Mouse (Mus musculus) urinary bladder, postnatal 4 days (tissue): ENCODE results near the gene Ccser1.

Experiments used
- DNase-seq, 2 experiments: peaks; one replicate each; pipeline ENCODE4 v3.0.0; 2021 to 2022; ENCODE audit warnings: low spot score in 2 of 2

Ccser1 gene

GRCm38 (mm10) chr6:61179949-61180755, at the start of gene Ccser1:
Ccser1 (plus strand) TSS chr6:61180324.
- peak; percentile 40 to 60 for DNase-seq

GRCm38 (mm10) chr6:61136436-61136835, 43.7 kb upstream of the Ccser1 start:
- DNase-seq: no peak

GRCm38 (mm10) chr6:61143031-61143430, 37.1 kb upstream of the Ccser1 start:
- no peak for DNase-seq

- DNase-seq: no peak
Observed at GRCm38 (mm10) chr6:61152924-61153323, 27.2 kb upstream of the Ccser1 start.

- no peak for DNase-seq
Observed at GRCm38 (mm10) chr6:61154654-61155053, 25.5 kb upstream of the Ccser1 start.

GRCm38 (mm10) chr6:61155059-61155629, 25.0 kb upstream of the Ccser1 start:
- DNase-seq: no peak

GRCm38 (mm10) chr6:61155718-61156117, 24.4 kb upstream of the Ccser1 start:
- no peak for DNase-seq

GRCm38 (mm10) chr6:61162117-61162516, 18.0 kb upstream of the Ccser1 start:
- DNase-seq: no peak

- DNase-seq: no peak
Observed at GRCm38 (mm10) chr6:61166891-61167290, 13.2 kb upstream of the Ccser1 start.

GRCm38 (mm10) chr6:61176126-61176525, 4.0 kb upstream of the Ccser1 start:
- no peak for DNase-seq

GRCm38 (mm10) chr6:61177476-61177875, 2.6 kb upstream of the Ccser1 start:
- no peak for DNase-seq

GRCm38 (mm10) chr6:61179641-61179948, 529 bp upstream of the Ccser1 start:
- DNase-seq: no peak

- DNase-seq: no peak
Observed at GRCm38 (mm10) chr6:61180756-61181191, 650 bp downstream of the Ccser1 start.

GRCm38 (mm10) chr6:61189029-61189428, 8.9 kb downstream of the Ccser1 start:
- no peak for DNase-seq

- no peak for DNase-seq
Observed at GRCm38 (mm10) chr6:61191597-61192386, 11.7 kb downstream of the Ccser1 start.

- no peak for DNase-seq
Observed at GRCm38 (mm10) chr6:61203344-61203743, 23.2 kb downstream of the Ccser1 start.

GRCm38 (mm10) chr6:61206042-61206441, 25.9 kb downstream of the Ccser1 start:
- DNase-seq: no peak

GRCm38 (mm10) chr6:61206619-61207018, 26.5 kb downstream of the Ccser1 start:
- no peak for DNase-seq

- no peak for DNase-seq
Observed at GRCm38 (mm10) chr6:61210061-61210737, 30.1 kb downstream of the Ccser1 start.

GRCm38 (mm10) chr6:61215705-61216104, 35.6 kb downstream of the Ccser1 start:
- DNase-seq: no peak

- DNase-seq: no peak
Observed at GRCm38 (mm10) chr6:61216514-61216913, 36.4 kb downstream of the Ccser1 start.

- DNase-seq: no peak
Observed at GRCm38 (mm10) chr6:61217717-61218116, 37.6 kb downstream of the Ccser1 start.
